Mouse (Mus musculus): ENCODE measurements around the gene Hdgfl3.

Hdgfl3 gene

GRCm38 (mm10) chr7:81850171-81850570 is 84.1 kb downstream of the Hdgfl3 start:
- no peak for TF ChIP-seq GATA4 (IDR thresholded peaks at IDR 0.05; ENCODE audit: insufficient replicate concordance, low read length)

DNA sequence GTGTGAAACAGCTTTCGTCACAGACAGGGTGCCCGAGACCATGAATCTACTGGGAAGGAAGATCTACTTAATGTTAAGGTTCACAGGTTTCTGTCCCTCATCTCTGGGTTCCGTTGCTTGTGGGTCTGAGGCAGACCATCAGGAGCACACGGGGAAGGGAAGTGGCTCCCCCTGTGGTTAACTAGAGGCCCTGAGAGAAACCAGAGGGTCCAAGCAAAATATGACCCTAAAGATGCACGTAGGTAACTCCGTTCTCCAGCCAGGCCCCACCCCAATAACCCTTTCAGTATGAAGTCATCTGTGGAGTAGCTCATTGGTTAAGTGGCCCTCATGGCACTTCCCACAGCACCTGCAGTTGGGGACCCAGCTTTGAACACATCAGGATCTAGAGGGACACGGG is 84.6 kb downstream of the Hdgfl3 start:
- TF ChIP-seq GATA4 (IDR thresholded peaks at IDR 0.05; ENCODE audit: insufficient replicate concordance, low read length): no peak

- TF ChIP-seq GATA4 (IDR thresholded peaks at IDR 0.05; ENCODE audit: insufficient replicate concordance, low read length): no peak
Observed at GRCm38 (mm10) chr7:81849214-81849613, 85.1 kb downstream of the Hdgfl3 start.

- no peak for TF ChIP-seq GATA4 (IDR thresholded peaks at IDR 0.05; ENCODE audit: insufficient replicate concordance, low read length)
Observed at GRCm38 (mm10) chr7:81847777-81848176, 86.5 kb downstream of the Hdgfl3 start.

DNA sequence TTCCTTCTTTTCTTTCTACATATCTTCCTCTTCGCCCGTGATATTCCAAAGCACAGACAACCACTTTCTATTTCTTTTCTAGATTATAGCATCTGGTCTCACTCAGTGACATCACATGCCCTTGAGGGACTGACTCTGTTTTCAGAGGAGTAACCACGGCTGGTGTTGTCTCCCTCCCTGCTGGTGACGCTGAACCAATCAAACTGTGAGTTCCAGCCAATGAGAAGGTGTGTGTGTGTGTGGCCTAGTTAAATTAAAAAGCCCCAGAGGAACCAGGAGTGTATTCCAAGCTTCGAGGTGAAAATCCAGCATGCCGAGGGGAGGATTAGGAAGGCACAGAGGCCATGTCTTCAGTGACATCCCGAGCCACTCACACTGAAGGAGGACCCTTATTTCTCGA is 87.3 kb downstream of the Hdgfl3 start:
- TF ChIP-seq GATA4 (IDR thresholded peaks at IDR 0.05; ENCODE audit: insufficient replicate concordance, low read length): no peak

- TF ChIP-seq GATA4 (IDR thresholded peaks at IDR 0.05; ENCODE audit: insufficient replicate concordance, low read length): no peak
Observed at GRCm38 (mm10) chr7:81846008-81846407, 88.3 kb downstream of the Hdgfl3 start.

GRCm38 (mm10) chr7:81845313-81845712 is 89.0 kb downstream of the Hdgfl3 start:
- TF ChIP-seq GATA4 (IDR thresholded peaks at IDR 0.05; ENCODE audit: insufficient replicate concordance, low read length): no peak

- TF ChIP-seq GATA4 (IDR thresholded peaks at IDR 0.05; ENCODE audit: insufficient replicate concordance, low read length): no peak
Observed at GRCm38 (mm10) chr7:81844801-81845200, 89.5 kb downstream of the Hdgfl3 start.

GRCm38 (mm10) chr7:81843903-81844302 is 90.4 kb downstream of the Hdgfl3 start:
- TF ChIP-seq GATA4 (IDR thresholded peaks at IDR 0.05; ENCODE audit: insufficient replicate concordance, low read length): no peak

GRCm38 (mm10) chr7:81842998-81843397 is 91.3 kb downstream of the Hdgfl3 start:
- no peak for TF ChIP-seq GATA4 (IDR thresholded peaks at IDR 0.05; ENCODE audit: insufficient replicate concordance, low read length)

DNA sequence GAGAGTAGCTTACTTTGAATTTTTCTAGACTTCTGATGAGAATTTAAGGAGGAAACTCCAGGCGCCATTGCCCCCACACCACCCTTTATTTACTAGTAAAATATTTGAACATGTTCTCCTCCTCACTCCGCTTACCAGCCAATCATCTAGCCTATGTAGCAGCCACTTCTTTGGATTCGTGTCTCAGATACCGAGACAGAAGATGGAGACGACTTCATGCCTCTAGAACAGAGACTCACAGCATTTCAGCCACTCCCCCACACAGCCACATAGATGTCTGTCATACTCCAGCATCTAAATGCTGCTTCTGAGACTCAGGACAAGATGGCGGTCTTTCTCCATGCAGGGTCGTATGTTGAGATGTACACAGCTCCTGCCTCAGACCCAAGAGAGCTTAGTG is 92.1 kb downstream of the Hdgfl3 start:
- no peak for TF ChIP-seq GATA4 (IDR thresholded peaks at IDR 0.05; ENCODE audit: insufficient replicate concordance, low read length)

GRCm38 (mm10) chr7:81841439-81841838 is 92.8 kb downstream of the Hdgfl3 start:
- TF ChIP-seq GATA4 (IDR thresholded peaks at IDR 0.05; ENCODE audit: insufficient replicate concordance, low read length): no peak

- no peak for TF ChIP-seq GATA4 (IDR thresholded peaks at IDR 0.05; ENCODE audit: insufficient replicate concordance, low read length)
Observed at GRCm38 (mm10) chr7:81840661-81841181, 93.6 kb downstream of the Hdgfl3 start.

DNA sequence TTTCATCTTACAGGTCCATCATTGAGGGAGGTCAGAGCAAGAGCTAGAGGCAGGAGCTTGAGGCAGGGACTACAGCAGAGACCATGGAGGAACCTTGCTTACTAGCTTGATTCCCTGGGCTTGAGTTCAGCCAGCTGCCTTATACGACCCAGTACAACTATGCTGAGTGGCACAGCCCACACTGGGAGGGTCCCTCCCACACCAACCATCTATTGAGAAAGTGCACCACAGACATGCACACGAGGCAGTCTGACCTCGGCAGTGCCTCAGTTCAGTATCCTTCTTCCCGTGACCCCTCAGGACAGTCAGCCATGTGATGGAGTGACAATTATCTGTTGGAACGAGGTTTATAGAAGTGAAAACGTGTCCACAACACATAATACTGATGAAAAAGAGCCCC is 94.5 kb downstream of the Hdgfl3 start:
- TF ChIP-seq GATA4 (IDR thresholded peaks at IDR 0.05; ENCODE audit: insufficient replicate concordance, low read length): no peak

DNA sequence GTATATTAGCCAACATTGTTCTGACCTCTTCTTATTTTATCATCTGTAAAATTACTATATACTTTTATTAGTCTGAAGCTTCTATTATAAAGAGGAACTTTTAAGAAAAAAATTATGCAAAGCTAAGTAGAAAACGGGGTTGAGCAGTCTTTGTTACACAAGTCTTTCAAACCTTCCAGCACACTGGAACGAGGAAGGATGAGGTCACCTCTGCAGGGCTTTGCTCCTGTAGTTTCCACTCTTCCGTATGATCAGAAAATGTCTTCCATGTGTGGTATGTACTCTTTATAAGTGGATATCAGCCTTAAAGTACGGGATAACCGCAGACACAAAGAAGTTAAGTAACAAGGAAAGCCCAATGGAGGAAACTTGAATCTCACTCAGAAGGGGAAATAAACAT is 98.8 kb downstream of the Hdgfl3 start:
- no peak for TF ChIP-seq GATA4 (IDR thresholded peaks at IDR 0.05; ENCODE audit: insufficient replicate concordance, low read length)

DNA sequence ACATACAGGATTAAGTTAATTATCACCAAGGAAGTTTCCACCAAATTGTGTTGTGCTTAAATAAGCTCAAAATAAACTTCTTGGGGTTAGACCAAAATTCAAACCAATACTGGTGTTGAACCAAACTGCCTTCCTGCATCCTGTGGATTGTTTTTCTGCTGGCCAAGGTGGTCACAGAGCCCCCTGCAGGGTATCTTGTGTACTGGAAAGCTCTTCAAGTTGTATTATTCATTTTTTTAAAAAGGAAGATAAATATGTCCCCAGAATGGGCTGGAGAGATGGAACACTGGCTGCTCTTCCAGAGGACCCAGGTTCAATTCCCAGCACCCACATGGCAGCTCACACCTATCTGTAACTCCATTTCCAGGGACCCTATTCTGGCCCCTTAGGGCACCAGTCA is 99.4 kb downstream of the Hdgfl3 start:
- TF ChIP-seq GATA4 (IDR thresholded peaks at IDR 0.05; ENCODE audit: insufficient replicate concordance, low read length): no peak
